Mouse (Mus musculus) heart, embryonic 14.5 days (tissue): ENCODE data around the gene Olfr517. TPM values are rescaled to one million over a fixed set of nuclear protein-coding genes. Genes with fewer than 3 reads are reported as not detected.

Source experiments
- ATAC-seq: fragments of 200-750 bp; cut with Nextera tagmentation; 2 replicates; pipeline ENCODE4 v1.8.0; 2017; ENCODE audit warnings: low read depth, moderate TSS enrichment; ENCODE audit not compliant: insufficient number of reproducible peaks, insufficient read depth, low FRiP score
- H3K27ac ChIP-seq, 2 experiments: fragments of 200-500 bp in 1 of 2; fragments of 300-500 bp in 1 of 2; sonication (generic) in 1 of 2; replicated peaks in 1 of 2; 2 replicates each; pipeline ENCODE4 v1.5.1; 2012 to 2014; ENCODE audit warnings: low read depth in 2 of 2, low read length in 2 of 2, control low read depth in 1 of 2, mild to moderate bottlenecking in 1 of 2, mixed read lengths in 1 of 2; ENCODE audit not compliant: control insufficient read depth in 1 of 2, insufficient read depth in 1 of 2
- H3K27me3 ChIP-seq: fragments of 300-500 bp; sonication (generic); 2 replicates; pipeline ENCODE4 v1.6.1; 2014; ENCODE audit warnings: mild to moderate bottlenecking, low read length, control low read depth; ENCODE audit not compliant: control insufficient read depth, insufficient read depth
- H3K36me3 ChIP-seq: fragments of 300-500 bp; sonication (generic); 2 replicates; pipeline ENCODE4 v1.6.1; 2014; ENCODE audit warnings: mild to moderate bottlenecking, control low read depth, low read length, mixed read lengths; ENCODE audit not compliant: control insufficient read depth, insufficient read depth
- H3K4me1 ChIP-seq, 2 experiments: fragments of 200-500 bp in 1 of 2; fragments of 300-500 bp in 1 of 2; sonication (generic) in 1 of 2; 2 replicates each; pipeline ENCODE4 v1.6.1; 2012 to 2014; ENCODE audit warnings: low read length in 2 of 2, control low read depth in 1 of 2, mixed read lengths in 1 of 2; ENCODE audit not compliant: control insufficient read depth in 2 of 2, insufficient read depth in 2 of 2
- H3K4me2 ChIP-seq: fragments of 300-500 bp; sonication (generic); 2 replicates; pipeline ENCODE4 v1.6.1; 2014; ENCODE audit warnings: mild to moderate bottlenecking, low read length
- H3K4me3 ChIP-seq, 2 experiments: fragments of 200-500 bp in 1 of 2; fragments of 300-500 bp in 1 of 2; sonication (generic) in 1 of 2; 2 replicates each; pipeline ENCODE4 v1.5.1; 2012 to 2014; ENCODE audit warnings: low read length in 2 of 2, mild to moderate bottlenecking in 2 of 2, control low read depth in 1 of 2, low read depth in 1 of 2, moderate library complexity in 1 of 2; ENCODE audit not compliant: control insufficient read depth in 1 of 2, insufficient read depth in 1 of 2
- H3K9ac ChIP-seq: fragments of 300-500 bp; sonication (generic); 2 replicates; pipeline ENCODE4 v1.6.1; 2014; ENCODE audit warnings: mild to moderate bottlenecking, low read length
- H3K9me3 ChIP-seq: fragments of 300-500 bp; sonication (generic); 2 replicates; pipeline ENCODE4 v1.6.1; 2016; ENCODE audit warnings: low read length, control low read depth; ENCODE audit not compliant: control insufficient read depth
- WGBS: fragments of 180-500 bp; shearing (Covaris S2); extraction: QIAGEN DNeasy Blood & Tissue Kit; methylation state at CpG from one replicate; pipeline ENCODE4 v1.1.7; 2014; 5-methylcytosine and 5-hydroxymethylcytosine counted together
- polyA plus RNA-seq: library from polyadenylated mRNA; unstranded; fragments of >200 nt; fragmentation: Nextera tagmentation; extraction: Ambion mirVana; gene quantifications from 2 replicates; pipeline ENCODE4 v1.2.1, GENCODE M21; 2014

The Olfr517 gene
- not detected in 2 replicates for polyA plus RNA-seq

DNA sequence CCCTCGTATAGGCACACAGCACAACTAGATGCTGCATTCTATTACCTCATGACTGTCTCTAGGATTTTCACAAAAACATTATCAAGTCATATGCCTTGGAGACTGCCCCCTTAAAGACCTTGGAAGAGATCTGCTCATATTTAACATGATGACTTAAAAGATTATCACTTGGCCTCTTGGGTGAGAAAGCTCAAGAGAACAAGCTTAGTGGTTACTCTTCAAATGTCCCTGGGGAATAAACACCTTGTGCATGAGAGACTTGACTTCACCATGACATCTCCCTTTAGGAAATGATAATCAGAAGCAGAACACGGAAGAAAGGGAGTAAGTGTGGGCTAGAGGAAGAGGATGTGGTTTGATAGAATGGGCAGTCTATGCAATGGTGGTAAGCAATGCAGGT, at the start of gene Olfr517:
Gene Olfr517 (minus strand): TSS at position 101 of the 400 bp plus-strand sequence.
- no peak within 1 kb of the TSS for H3K4me2 ChIP-seq
- H3K9me3 ChIP-seq: no peaks in the 10 kb centered on the region
- H3K36me3 ChIP-seq: no peaks in the 10 kb centered on the region
- 47% methylated on average over 2 of the region's 2 CpGs for WGBS
- no peaks in the 10 kb centered on the region for H3K4me1 ChIP-seq
- no peak for ATAC-seq
- H3K27ac ChIP-seq: no peak within 1 kb of the TSS
- H3K27me3 ChIP-seq: no peaks in the 10 kb centered on the region
- H3K4me3 ChIP-seq: no peak within 1 kb of the TSS
- no peak within 1 kb of the TSS for H3K9ac ChIP-seq

DNA sequence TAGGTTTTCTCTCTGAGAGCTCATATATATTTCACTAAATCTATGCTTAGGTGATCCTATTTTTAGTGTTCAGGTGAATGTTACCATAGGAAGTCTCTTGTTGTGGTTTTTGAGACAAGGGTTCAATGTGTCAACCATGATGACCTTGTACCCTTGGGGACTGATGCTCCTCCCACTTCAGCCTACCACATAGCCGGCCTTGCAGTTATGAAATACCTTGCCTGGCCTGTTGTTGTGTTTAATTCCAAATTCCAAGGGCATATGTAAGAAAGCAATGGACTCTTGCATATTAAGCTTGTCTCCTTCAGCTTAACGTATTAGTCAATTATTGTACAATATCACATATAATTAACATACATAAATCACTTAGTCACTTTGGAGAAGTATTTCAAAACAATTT, 31.8 kb upstream of the Olfr517 start:
- no peak overlapping the region for H3K27ac ChIP-seq
- H3K9me3 ChIP-seq: no peaks in the 10 kb centered on the region
- H3K4me3 ChIP-seq: no peak overlapping the region
- no peak overlapping the region for H3K4me2 ChIP-seq
- ATAC-seq: no peak
- 71% methylated on average over 2 of the region's 2 CpGs for WGBS
- no peaks in the 10 kb centered on the region for H3K36me3 ChIP-seq
- H3K4me1 ChIP-seq: no peaks in the 10 kb centered on the region
- no peak overlapping the region for H3K9ac ChIP-seq
- no peaks in the 10 kb centered on the region for H3K27me3 ChIP-seq

DNA sequence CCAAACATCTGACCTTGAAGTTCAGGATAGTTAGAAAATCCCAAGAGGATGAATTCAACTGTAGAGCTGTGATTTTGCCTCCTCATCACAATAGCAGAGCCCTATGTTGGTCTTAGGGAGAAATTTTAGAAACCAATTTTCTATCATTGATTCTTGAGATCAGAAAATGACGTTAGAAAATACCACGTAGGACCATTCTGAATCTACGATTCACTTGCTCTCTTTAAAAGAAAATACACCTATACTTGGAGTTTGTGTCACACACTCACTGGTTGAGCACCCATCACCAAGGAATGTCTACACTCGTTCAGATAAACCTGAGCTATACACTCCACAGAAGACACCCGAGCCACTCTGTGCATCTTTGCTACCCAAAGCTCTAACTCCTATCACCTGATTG, 22.1 kb upstream of the Olfr517 start, which contains the start of gene Olfr519:
Gene Olfr519 (minus strand): TSS at position 101 of the 400 bp plus-strand sequence.
- H3K4me3 ChIP-seq: no peak within 1 kb of the TSS
- H3K4me1 ChIP-seq: no peaks in the 10 kb centered on the region
- H3K9ac ChIP-seq: no peak within 1 kb of the TSS
- H3K36me3 ChIP-seq: no peaks in the 10 kb centered on the region
- H3K27ac ChIP-seq: no peak within 1 kb of the TSS
- WGBS: 76% methylated on average over 5 of the region's 5 CpGs
- no peak for ATAC-seq
- H3K27me3 ChIP-seq: no peaks in the 10 kb centered on the region
- no peaks in the 10 kb centered on the region for H3K9me3 ChIP-seq
- no peak within 1 kb of the TSS for H3K4me2 ChIP-seq

DNA sequence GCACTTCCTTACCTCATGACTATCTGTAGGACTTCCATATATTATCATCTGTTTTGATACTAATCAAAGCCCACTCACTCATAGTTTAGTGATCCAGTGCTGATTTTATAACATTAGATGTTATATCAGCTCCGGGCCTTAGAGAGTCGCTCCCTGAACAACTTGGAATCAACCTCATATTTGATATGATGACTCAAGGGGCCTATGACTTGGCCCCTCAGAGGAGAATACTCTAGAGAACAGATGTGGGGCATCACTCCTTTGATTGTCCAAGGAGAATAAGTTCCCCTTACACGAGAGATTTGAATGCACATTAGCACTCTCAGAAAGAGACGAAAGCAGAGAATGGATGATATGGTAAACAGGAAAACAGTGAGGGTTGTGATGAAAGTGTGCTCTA, 12.7 kb upstream of the Olfr517 start, which contains the start of gene Olfr518:
Gene Olfr518 (minus strand): TSS at position 101 of the 400 bp plus-strand sequence.
- Histone ChIP-seq H3K4me2 (no peak within 1 kb of the TSS), H3K4me3 (no peak within 1 kb of the TSS), H3K9me3 (no peaks in the 10 kb centered on the region), H3K36me3 (no peaks in the 10 kb centered on the region), H3K4me1 (no peaks in the 10 kb centered on the region), H3K27me3 (no peaks in the 10 kb centered on the region), H3K9ac (no peak within 1 kb of the TSS), H3K27ac (no peak within 1 kb of the TSS)
- WGBS: 61% methylated on average over 4 of the region's 4 CpGs
- ATAC-seq: no peak

DNA sequence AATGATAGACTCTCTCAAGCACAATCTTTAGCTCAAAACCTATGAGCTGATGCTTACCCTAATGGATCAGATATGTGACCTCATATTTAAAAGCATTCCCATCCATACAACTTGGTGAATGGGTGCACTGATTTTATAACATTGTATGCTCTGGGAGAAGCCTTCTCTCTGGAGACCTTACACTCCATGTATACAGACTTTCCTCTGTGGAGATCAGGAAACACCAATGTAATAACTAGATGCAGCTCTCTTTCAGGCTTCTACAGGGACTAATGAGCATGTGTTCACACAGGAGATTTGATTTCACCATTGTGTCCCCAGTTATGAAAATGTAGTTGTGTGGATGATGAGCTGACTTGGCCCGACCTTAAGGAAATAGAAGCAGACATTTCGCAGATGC, 21.8 kb downstream of the Olfr517 start, which contains the start of gene Olfr516:
Gene Olfr516 (minus strand): TSS at position 101 of the 400 bp plus-strand sequence.
- Histone ChIP-seq H3K4me3 (no peak within 1 kb of the TSS), H3K27ac (no peak within 1 kb of the TSS), H3K4me1 (no peaks in the 10 kb centered on the region), H3K4me2 (no peak within 1 kb of the TSS), H3K36me3 (no peaks in the 10 kb centered on the region), H3K9me3 (no peaks in the 10 kb centered on the region), H3K27me3 (no peaks in the 10 kb centered on the region), H3K9ac (no peak within 1 kb of the TSS)
- WGBS: 64% methylated on average over 2 of the region's 2 CpGs
- ATAC-seq: no peak

DNA sequence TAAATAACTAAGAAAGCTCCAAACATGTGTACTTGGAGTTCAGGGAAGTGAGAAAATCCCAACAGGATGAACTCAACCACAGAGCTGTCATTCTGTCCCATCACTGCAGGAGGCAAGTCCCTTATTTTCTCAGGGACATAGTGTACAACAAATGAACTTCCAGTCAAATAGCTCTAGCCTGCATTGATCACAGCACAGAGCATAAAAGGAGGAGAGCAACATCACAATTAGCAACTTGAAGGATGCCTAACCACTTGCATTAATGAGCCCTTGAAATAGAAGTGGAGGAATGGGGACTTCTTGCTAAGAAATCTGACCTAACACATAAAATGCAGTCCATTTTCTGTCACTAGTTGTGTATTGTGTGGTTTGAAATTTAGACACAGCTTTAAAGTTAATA, 46.3 kb downstream of the Olfr517 start, which contains the start of gene Olfr514:
Gene Olfr514 (minus strand): TSS at position 101 of the 400 bp plus-strand sequence.
- Histone ChIP-seq H3K4me2 (no peak within 1 kb of the TSS), H3K27me3 (no peaks in the 10 kb centered on the region)

More for the DNA sequence above, 46.3 kb downstream of the Olfr517 start, which contains the start of gene Olfr514:
- no peak for ATAC-seq
- no peaks in the 10 kb centered on the region for H3K4me1 ChIP-seq
- H3K9ac ChIP-seq: no peak within 1 kb of the TSS
- no peak within 1 kb of the TSS for H3K4me3 ChIP-seq
- H3K36me3 ChIP-seq: no peaks in the 10 kb centered on the region
- H3K27ac ChIP-seq: no peak within 1 kb of the TSS
- H3K9me3 ChIP-seq: no peaks in the 10 kb centered on the region

Other genes with a start within 250 kb of the Olfr517 start
- gene Olfr508, start 242.4 kb downstream of the Olfr517 start, polyA plus RNA-seq: not detected in 2 replicates
- 0.05 TPM in 1 of 2 replicates, not detected in the other for gene Olfr509, start 220.5 kb downstream of the Olfr517 start, polyA plus RNA-seq
- not detected in 2 replicates for gene Olfr510, start 206.0 kb downstream of the Olfr517 start, polyA plus RNA-seq
- gene Olfr512, start 159.1 kb downstream of the Olfr517 start, polyA plus RNA-seq: not detected in 2 replicates
- gene Olfr513, start 121.4 kb downstream of the Olfr517 start, polyA plus RNA-seq: not detected in 2 replicates
- not detected in 2 replicates for gene Olfr514, start 46.4 kb downstream of the Olfr517 start, polyA plus RNA-seq
- gene Olfr516, start 21.9 kb downstream of the Olfr517 start, polyA plus RNA-seq: not detected in 2 replicates
- gene Olfr518, start 12.6 kb upstream of the Olfr517 start, polyA plus RNA-seq: not detected in 2 replicates
- gene Olfr519, start 22.0 kb upstream of the Olfr517 start, polyA plus RNA-seq: not detected in 2 replicates
- 16.3 and 16.8 TPM in 2 replicates for gene Nlrp10, start 57.8 kb upstream of the Olfr517 start, polyA plus RNA-seq
- 65.9 and 68.4 TPM in 2 replicates for gene Eif3f, start 62.0 kb upstream of the Olfr517 start, polyA plus RNA-seq
- 0.47 and 0.74 TPM in 2 replicates for gene Tub, start 78.0 kb upstream of the Olfr517 start, polyA plus RNA-seq
- 0.50 and 0.90 TPM in 2 replicates for gene Ric3, start 211.0 kb upstream of the Olfr517 start, polyA plus RNA-seq